Mouse (Mus musculus) spleen, adult 2 months (tissue): Measurements from ENCODE around the gene Ripply3. TPM values are rescaled to one million over a fixed set of nuclear protein-coding genes. Genes with fewer than 3 reads are reported as not detected.

Experiments
- DNase-seq, 2 experiments: peaks; one replicate each; pipeline versions ENCODE4 v3.0.0 to v3.0.0-alpha.2; 2012 to 2021; ENCODE audit warnings: low spot score in 2 of 2, low read depth in 1 of 2
- H3K27ac ChIP-seq: fragments of 200-500 bp; 2 replicates; pipeline ENCODE4 v1.5.1; 2012; ENCODE audit warnings: low read length, inconsistent platforms; ENCODE audit not compliant: insufficient read depth
- H3K27me3 ChIP-seq: fragments of 200-500 bp; 2 replicates; pipeline ENCODE4 v1.6.1; 2012; ENCODE audit warnings: mild to moderate bottlenecking, moderate library complexity, low read length, inconsistent platforms; ENCODE audit not compliant: control insufficient read depth, insufficient read depth
- H3K36me3 ChIP-seq: fragments of 200-500 bp; 2 replicates; pipeline ENCODE4 v1.6.1; 2012; ENCODE audit warnings: mild to moderate bottlenecking, low read length, inconsistent platforms; ENCODE audit not compliant: control insufficient read depth, insufficient read depth
- H3K4me1 ChIP-seq: fragments of 200-500 bp; 2 replicates; pipeline ENCODE4 v1.6.1; 2011; ENCODE audit warnings: inconsistent platforms; ENCODE audit not compliant: control insufficient read depth, insufficient read depth, insufficient read length
- H3K4me3 ChIP-seq: fragments of 200-500 bp; 2 replicates; pipeline ENCODE4 v1.5.1; 2011; ENCODE audit warnings: mild to moderate bottlenecking, inconsistent platforms; ENCODE audit not compliant: insufficient read depth, insufficient read length; ENCODE audit errors: extremely low read depth
- CTCF ChIP-seq: fragments of 200-500 bp; IDR thresholded peaks from 2 replicates; pipeline ENCODE4 v1.5.1; 2011; ENCODE audit warnings: mild to moderate bottlenecking, inconsistent platforms; ENCODE audit not compliant: insufficient read depth, insufficient read length, insufficient replicate concordance; ENCODE audit errors: extremely low read depth
- POLR2A ChIP-seq: fragments of 200-500 bp; IDR thresholded peaks from 2 replicates; pipeline ENCODE4 v1.6.1; 2011; ENCODE audit warnings: low read depth, low read length, inconsistent platforms
- WGBS: fragments of 180-500 bp; shearing (Covaris S2); methylation state at CpG from one replicate; pipeline ENCODE4 v1.1.7; 2018; 5-methylcytosine and 5-hydroxymethylcytosine counted together
- polyA plus RNA-seq: library from polyadenylated mRNA; depleted of rRNA; stranded (reverse); fragments of >200 nt; gene quantifications from 2 replicates; pipeline ENCODE4 v1.2.3, GENCODE M21; 2012

Gene Ripply3
- polyA plus RNA-seq, 1 experiment: 0.71 TPM

GRCm38 (mm10) chr16:94314626-94315025, 13.6 kb upstream of the Ripply3 start:
- Histone ChIP-seq H3K4me3 (no peak overlapping the region), H3K36me3 (no peaks in the 10 kb centered on the region), H3K4me1 (peaks cover 7% of the 10 kb centered on the region), H3K27me3 (peaks cover 2% of the 10 kb centered on the region; the same call in 1 of the 2 replicates), H3K27ac (no peak overlapping the region)
- 94% methylated on average over 5 of the region's 5 CpGs for WGBS
- DNase-seq: no peak
- no peak for TF ChIP-seq POLR2A
- TF ChIP-seq CTCF: no peak

DNA sequence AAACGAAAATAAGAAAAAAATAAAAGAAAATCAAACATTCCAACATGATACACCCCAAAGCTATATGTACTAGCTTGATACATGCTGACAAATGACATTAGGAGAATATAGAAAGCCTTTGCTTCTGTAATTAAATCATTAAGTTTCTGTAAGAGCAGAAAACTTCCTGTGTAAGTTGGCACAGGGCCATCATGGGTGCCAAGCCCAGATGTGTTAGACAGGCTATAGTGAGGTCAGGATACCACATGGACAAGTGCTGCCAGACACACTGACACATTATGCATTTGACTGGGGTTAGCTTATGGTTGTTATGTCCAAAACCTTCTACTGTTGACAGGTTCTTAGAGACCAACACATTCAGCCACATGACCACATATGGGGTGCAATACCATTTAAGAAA, 13.0 kb upstream of the Ripply3 start:
- Histone ChIP-seq H3K27me3 (peaks cover 2% of the 10 kb centered on the region; the same call in 1 of the 2 replicates), H3K4me3 (no peak overlapping the region), H3K36me3 (no peaks in the 10 kb centered on the region), H3K27ac (no peak overlapping the region), H3K4me1 (peaks cover 7% of the 10 kb centered on the region)
- 62% methylated on average over 1 of the region's 1 CpGs for WGBS
- no peak for TF ChIP-seq CTCF
- TF ChIP-seq POLR2A: no peak
- DNase-seq: no peak

GRCm38 (mm10) chr16:94317752-94318151, 10.5 kb upstream of the Ripply3 start:
- TF ChIP-seq CTCF (no peak), POLR2A (no peak)
- no peaks in the 10 kb centered on the region for H3K36me3 ChIP-seq
- no peak for DNase-seq
- WGBS: 79% methylated on average over 5 of the region's 5 CpGs
- no peak overlapping the region for H3K4me3 ChIP-seq
- peaks cover 4% of the 10 kb centered on the region; the same call in 1 of the 2 replicates for H3K4me1 ChIP-seq
- no peak overlapping the region for H3K27ac ChIP-seq
- H3K27me3 ChIP-seq: peaks cover 2% of the 10 kb centered on the region; the same call in 1 of the 2 replicates

GRCm38 (mm10) chr16:94320223-94320622, 8.0 kb upstream of the Ripply3 start:
- TF ChIP-seq POLR2A (no peak), CTCF (no peak)

DNA sequence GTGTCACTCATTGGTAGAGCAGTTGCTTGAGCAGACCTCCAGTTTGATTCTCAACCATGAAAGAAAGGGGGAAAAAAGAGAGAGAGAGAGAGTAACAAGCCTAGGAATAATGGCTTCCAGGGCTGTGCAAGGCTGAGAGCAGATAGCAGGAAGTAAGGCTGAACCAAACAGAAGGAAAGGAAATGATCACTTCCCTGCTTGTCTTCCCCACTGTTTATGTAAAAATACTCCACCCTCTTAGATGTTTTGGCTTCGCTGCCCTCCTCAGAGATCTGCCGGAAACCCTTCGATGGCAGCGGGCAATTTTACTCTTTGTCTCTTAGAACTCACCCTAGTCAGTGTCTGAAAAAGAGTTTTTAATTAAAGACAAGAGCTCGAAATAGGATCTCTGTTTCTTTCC, 4.5 kb upstream of the Ripply3 start:
- DNase-seq: no peak
- Histone ChIP-seq H3K4me1 (peaks cover 4% of the 10 kb centered on the region; the same call in 1 of the 2 replicates), H3K27me3 (peaks cover 10% of the 10 kb centered on the region), H3K4me3 (no peak overlapping the region), H3K36me3 (no peaks in the 10 kb centered on the region), H3K27ac (no peak overlapping the region)
- 56% methylated on average over 5 of the region's 5 CpGs for WGBS
- TF ChIP-seq POLR2A (no peak), CTCF (no peak)

More at GRCm38 (mm10) chr16:94320223-94320622, 8.0 kb upstream of the Ripply3 start:
- no peaks in the 10 kb centered on the region for H3K36me3 ChIP-seq
- no peak for DNase-seq
- no peak overlapping the region for H3K4me3 ChIP-seq
- H3K27me3 ChIP-seq: no peaks in the 10 kb centered on the region
- H3K4me1 ChIP-seq: no peaks in the 10 kb centered on the region
- 61% methylated on average over 5 of the region's 5 CpGs for WGBS
- no peak overlapping the region for H3K27ac ChIP-seq

GRCm38 (mm10) chr16:94326008-94326407, 2.2 kb upstream of the Ripply3 start:
- Histone ChIP-seq H3K36me3 (no peaks in the 10 kb centered on the region), H3K4me1 (peaks cover 4% of the 10 kb centered on the region; the same call in 1 of the 2 replicates), H3K4me3 (no peak overlapping the region), H3K27me3 (peaks cover 10% of the 10 kb centered on the region), H3K27ac (no peak overlapping the region)
- DNase-seq: no peak
- WGBS: 78% methylated on average over 3 of the region's 3 CpGs
- TF ChIP-seq CTCF: no peak
- TF ChIP-seq POLR2A: no peak
